Mouse (Mus musculus): ENCODE measurements around the gene Hist1h2ae.
"Not testable (repeated sequence)": the region's sequence is repeated elsewhere in the genome, so short reads cannot be mapped to it uniquely, and the experiment has no call there.

The Hist1h2ae gene

DNA sequence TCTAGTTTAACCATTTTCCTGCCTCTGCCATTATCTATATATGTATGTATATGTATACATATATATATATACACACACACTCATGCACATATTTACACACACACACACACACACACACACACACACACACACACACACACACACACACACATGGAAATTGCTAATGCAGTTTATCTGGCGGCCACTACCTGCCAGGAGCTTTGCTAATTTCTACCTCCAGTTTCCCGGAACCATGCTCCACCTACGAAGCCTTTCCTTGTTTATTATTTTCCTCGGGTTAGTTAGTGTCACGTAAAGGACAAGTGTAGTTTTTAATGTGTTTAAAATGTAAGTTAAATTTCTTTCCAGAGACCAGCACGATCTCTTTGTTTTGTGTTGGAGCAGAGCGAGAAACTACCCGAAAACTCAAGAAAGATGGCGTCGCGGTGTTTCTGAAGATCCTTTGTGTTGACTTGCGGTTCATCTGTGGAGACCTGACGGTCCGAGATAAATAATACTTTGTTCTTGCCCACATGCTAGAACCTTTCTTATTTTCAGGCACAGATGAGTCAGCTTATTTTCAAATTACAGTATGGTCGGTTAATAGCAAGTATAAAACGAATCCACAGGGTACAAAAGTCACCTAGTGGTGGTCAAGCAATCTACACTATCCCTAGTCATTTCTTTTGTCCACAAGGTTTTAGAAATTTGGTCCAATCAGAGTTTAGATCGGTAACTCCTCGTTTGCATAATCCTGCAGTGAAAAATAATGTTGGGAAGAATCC lies 8.1 kb downstream of the Hist1h2ae start:
- in situ Hi-C loops (cut with MseI, MboI): no loop called here

DNA sequence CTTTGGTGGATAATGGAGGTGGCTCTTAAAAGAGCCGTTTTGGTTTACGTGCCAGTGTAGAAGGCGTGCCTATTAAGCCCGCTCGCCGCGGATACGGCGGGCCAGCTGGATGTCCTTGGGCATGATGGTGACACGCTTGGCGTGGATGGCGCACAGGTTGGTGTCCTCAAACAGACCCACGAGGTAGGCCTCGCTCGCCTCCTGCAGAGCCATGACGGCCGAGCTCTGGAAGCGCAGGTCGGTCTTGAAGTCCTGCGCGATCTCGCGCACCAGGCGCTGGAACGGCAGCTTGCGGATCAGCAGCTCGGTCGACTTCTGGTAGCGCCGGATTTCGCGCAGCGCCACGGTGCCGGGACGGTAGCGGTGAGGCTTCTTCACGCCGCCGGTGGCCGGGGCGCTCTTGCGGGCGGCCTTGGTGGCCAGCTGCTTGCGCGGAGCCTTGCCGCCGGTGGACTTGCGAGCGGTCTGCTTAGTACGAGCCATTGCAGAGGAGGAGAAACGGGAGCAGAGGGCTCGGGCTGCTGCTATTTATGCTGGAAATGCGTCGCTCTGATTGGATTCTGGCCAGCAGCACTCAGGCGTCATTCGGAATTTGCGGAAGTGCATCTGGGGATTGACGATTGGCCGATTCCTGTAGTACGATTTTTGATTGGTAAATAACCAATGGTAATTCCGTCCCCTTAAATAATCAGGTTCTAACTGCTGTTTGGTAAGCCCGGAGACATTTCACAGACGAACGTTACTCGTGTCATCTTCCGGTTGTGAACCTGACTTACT lies 8.9 kb downstream of the Hist1h2ae start, which contains the start of gene Hist1h3e:
TSS of gene Hist1h3e (minus strand) at position 487 of the 777 bp plus-strand sequence.
- in situ Hi-C loops (cut with MseI, MboI): not testable (repeated sequence)

DNA sequence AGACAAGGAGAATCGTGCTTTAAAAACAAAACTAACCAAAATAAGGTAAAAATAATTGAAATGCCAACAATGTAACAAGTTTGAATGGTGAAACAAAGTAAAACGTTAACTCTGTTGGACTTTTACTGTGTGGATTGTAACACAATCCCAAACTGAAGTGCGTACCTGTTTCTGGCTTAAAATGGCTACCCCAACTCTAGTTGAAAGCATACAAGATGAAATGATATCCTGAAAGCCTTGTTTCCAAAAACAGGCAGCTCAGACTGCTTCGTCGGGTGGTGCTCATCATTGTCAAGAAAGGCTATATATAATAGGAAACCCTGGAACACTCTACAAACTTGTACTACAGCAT lies 9.5 kb downstream of the Hist1h2ae start:
- in situ Hi-C loops (cut with MseI, MboI): not testable (repeated sequence)

DNA sequence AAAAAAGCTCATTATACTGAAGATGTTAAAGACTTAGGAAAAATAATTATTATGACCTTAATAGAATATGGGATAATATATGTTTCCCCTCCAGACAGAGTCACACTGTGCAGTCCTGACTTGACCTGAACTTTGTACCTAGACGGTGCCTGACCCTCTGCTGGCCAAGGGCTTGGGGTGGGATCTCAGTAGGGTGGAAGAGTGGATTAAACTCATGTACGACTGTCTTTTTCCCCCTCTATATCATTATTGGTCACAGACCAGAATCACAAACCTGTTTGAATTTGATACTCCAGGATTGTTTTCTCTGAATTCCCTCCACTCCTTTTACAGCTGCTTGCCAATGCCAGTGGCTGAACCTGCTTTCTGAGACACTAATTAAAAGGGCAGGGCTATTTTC lies 10.3 kb downstream of the Hist1h2ae start:
- in situ Hi-C loops (cut with MseI, MboI): not testable (repeated sequence)

DNA sequence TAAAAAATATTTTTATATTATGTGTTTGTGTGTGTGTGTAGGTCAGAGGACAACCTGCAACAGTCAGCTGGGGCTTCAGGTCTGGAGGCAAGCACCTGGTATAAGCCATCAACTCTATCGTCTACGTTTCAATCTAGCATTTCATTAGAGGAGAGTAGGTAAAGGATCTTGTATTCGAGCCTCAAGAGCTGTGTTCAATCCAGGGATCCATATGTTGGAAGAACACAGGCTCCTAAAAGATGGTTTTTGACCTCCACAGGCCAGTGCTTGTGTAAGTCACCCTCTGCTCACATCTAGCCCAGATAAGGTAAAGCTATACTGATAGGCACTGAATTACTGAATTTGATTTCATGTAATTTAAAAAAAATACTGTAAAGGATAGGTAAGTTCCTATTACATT lies 14.1 kb downstream of the Hist1h2ae start:
- in situ Hi-C loops (cut with MseI, MboI): no loop called here

DNA sequence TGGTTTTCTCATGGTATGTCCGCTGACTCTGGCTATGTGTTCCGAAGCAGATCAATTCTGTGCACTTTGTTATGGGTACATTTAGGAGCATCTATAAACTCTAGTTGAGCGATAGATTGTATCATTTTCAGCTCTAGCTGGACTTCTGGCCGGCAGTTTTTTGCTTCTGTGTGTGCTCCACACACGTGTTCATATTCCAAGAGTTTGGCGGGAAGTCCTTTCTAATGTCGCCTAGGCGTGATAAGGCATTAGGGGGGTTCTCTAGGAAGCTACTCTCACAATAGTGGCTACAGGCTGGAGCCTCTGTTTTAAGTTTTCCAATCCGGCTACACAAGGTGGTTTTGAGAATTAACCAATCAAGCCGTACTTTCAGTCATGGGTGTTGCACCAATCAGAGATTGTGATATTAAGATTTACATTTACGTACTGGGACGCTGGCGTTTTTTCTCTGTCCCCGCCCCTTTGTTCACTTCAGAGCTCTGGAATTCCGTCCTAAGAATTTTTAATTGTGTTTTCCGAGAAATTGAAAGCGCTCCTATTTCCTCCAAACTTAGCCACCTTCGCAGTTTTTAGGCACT lies 15.1 kb downstream of the Hist1h2ae start:
- in situ Hi-C loops (cut with MseI, MboI): no loop called here

DNA sequence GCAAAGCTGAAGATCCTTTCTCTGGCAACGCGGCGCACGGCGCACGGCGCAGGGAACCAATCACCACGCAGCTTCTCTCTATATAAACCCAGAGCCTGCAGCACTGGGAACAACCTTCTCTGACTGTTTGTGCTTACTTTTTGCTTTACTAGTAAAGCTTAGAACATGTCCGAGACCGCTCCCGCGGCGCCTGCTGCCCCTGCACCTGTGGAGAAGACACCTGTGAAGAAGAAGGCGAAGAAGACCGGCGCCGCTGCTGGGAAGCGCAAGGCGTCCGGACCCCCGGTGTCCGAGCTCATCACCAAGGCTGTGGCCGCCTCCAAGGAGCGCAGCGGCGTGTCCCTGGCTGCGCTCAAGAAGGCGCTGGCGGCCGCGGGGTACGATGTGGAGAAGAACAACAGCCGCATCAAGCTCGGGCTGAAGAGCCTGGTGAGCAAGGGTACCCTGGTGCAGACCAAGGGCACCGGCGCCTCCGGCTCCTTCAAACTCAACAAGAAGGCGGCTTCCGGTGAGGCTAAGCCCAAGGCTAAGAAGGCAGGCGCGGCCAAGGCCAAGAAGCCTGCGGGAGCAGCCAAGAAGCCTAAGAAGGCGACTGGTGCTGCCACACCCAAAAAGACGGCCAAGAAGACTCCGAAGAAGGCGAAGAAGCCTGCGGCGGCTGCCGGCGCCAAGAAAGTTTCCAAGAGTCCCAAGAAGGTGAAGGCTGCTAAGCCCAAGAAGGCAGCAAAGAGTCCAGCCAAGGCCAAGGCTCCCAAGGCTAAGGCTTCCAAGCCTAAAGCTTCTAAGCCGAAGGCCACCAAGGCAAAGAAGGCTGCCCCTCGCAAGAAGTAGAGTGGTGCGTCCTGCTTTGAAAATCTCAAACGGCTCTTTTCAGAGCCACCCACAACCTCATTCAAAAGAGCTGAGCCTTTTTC lies 15.8 kb downstream of the Hist1h2ae start:
- in situ Hi-C loops (cut with MseI, MboI): no loop called here

DNA sequence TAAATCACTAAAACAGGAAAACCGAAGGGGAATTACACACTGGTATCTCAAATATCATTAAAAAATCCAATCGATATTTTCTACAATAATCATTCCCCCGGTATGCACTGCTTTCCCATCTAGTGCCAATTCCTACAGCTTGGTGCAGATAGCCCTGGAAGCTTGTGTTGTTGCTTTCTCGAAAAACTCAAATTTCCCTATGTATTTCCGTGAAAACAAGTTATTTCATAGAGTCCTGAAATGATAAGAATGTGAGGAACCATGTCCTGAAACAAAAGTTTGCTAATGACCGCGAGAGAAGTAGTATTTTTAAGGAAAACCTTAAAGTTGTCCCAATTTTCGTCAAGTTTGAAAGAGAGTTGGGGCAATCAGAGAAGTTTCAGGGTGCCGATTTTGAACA lies 16.6 kb downstream of the Hist1h2ae start:
- in situ Hi-C loops (cut with MseI, MboI): no loop called here

DNA sequence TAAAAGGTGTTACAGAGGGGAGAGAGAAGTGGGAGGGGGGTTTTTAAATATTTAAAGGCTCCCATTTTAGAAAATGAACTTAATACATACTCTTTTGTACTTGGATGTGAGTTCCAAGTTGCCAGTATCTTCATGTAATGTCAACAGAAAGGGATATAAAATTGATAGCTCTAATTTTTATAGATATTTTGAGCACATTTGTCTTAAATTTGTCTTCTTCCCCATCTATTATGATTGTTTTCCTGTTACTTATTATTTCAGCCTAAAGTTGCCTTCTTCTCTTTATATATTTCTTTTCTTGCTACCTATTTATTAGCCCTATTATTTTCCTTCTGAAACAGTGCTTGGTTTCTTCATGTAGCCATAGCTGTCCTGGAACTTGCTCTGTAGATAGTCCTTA lies 18.1 kb downstream of the Hist1h2ae start, which contains the start of gene Hist1h1d:
TSS of gene Hist1h1d (plus strand) at position 301 of the 400 bp plus-strand sequence.
- in situ Hi-C loops (cut with MseI, MboI): no loop called here

DNA sequence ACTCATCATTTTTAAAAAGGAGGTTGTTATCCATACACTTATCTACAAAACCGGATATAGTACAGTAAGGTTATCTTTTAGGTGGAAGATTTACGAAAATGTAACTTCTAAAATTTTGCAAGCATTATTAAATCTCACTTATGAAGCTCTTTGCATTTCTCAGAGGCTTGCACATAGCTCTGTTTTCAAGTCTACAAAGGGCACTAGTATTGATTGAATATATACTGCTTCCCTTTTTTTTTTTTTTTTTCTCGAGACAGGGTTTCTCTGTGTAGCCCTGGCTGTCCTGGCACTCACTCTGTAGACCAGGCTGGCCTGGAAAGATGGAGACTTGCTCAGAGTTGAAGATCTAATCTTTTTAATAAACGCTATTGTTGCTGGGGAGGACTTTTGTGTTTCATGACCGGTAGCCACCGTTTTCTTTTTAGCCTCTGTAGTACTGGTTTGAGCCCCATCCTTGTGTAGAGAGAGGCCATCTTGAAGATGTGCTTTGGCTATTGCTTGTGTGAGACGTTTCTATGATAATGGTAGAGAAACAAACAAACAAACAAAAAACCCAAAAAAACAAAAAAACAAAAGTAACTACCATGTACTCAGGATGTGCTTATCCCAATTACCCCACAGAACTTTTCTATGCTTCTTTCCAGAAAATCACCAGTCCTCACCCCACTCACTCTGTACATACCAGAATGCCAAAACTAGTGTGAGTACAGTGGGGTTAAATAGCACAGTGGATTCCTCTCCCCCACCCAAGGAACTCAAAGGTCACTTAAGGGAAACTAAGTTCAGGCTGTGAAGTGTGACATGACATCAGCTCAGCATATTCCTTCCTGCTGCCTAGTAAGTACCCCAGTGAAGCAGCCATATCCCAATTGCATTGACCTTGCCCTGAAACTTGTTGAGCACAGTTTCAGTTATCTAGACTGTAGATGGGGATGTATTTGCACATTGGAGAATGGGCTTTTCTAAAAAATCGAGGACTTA lies 18.8 kb downstream of the Hist1h2ae start:
- in situ Hi-C loops (cut with MseI, MboI): no loop called here

DNA sequence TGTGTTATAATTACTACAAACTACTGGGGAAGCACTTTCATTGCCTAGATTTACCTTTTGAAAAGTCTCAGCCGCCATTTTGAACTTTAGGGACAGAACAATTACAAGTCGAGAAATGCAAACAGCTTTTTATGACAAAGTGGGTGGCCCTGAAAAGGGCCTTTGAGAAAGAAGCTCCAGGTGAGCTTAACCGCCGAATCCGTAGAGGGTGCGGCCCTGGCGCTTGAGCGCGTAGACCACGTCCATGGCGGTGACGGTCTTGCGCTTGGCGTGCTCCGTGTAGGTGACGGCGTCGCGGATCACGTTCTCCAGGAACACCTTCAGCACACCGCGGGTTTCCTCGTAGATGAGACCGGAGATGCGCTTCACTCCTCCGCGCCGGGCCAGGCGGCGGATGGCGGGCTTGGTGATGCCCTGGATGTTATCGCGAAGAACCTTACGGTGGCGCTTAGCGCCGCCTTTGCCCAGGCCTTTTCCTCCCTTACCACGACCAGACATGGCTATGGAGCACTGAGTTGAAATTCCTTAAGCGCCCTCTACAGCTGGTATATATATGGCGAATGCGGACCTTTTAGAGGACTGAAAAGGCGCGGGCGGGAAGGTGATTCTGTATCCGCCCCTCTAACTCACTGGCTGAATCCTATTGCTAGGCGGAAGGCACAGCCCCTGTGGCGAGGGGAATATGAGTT lies 19.7 kb downstream of the Hist1h2ae start, which contains the start of gene Hist1h4f:
TSS of gene Hist1h4f (minus strand) at position 503 of the 689 bp plus-strand sequence.
- in situ Hi-C loops (cut with MseI, MboI): not testable (repeated sequence)

DNA sequence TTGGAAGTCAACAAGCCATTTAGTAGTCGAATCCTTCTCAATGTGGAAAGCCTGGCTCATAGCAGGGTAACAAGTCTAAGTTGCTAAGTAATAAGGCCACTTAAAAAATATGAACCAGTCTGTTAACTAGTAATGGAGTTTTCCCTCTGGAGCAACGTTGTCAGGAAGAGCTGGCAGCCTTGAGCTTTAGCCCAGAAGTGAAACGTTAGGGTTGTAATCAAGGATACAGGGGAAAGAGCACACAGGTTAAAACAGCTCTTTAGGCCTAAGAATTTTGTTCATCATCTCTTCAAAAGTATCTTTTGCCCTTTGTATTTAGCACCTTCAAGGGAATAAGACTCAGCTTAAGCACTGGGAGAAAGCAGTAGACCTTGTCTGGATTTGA lies 20.3 kb downstream of the Hist1h2ae start:
- in situ Hi-C loops (cut with MseI, MboI): no loop called here

DNA sequence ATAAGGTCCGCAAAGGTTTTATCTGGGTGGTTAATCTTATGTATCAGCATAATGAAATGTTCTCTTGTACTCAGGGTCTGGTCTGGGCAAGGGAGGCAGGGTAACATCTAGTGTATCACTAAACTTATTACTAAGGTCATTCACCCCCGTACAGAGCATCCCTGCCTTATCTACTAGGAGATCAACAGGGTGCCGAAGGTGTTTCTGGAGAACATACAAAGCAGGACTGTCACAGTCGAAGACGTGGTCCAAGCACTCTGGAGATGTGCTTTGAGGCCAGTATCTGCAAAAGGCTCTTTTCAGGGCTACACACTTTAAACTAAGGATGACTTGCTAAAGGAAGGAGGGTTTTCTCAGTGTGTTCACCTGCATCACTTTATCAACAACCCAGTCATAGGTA lies 24.3 kb downstream of the Hist1h2ae start:
- in situ Hi-C loops (cut with MseI, MboI): no loop called here

DNA sequence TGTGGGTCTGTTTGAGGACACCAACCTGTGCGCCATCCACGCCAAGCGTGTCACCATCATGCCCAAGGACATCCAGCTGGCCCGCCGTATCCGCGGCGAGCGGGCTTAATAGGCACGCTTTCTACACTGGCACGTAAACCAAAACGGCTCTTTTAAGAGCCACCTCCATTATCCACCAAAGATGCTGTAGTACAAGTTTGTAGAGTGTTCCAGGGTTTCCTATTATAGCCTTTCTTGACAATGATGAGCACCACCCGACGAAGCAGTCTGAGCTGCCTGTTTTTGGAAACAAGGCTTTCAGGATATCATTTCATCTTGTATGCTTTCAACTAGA lies 26.3 kb downstream of the Hist1h2ae start:
- in situ Hi-C loops (cut with MseI, MboI): not testable (repeated sequence)

DNA sequence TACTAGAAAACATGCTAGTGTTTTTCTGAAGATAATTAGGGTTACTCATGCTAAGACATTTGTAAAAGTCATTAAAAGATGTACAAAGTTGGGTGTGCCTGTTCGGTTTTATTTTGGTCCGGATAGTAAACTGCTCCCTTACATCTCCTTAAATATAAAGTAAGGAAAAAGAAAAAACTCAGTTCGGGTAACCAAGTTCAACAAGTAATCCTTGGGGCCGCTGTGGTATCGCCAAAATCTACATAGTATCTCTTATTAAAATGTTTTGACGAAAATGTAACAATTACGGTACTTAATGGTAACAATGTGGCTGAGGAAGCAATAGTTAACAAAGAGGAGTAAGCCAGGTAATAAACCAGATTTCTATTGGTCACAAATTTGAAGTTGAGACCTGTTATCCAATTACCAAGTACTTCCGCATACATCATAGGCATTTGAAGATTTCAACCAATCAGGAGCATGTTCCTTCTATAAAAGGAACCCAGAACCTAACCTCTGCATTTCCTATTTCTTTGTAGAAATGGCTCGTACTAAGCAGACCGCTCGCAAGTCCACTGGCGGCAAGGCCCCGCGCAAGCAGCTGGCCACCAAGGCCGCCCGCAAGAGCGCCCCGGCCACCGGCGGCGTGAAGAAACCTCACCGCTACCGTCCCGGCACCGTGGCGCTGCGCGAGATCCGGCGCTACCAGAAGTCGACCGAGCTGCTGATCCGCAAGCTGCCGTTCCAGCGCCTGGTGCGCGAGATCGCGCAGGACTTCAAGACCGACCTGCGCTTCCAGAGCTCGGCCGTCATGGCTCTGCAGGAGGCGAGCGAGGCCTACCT lies 26.8 kb downstream of the Hist1h2ae start, which contains the start of gene Hist1h3f:
TSS of gene Hist1h3f (plus strand) at position 88 of the 822 bp plus-strand sequence.
- in situ Hi-C loops (cut with MseI, MboI): no loop called here

DNA sequence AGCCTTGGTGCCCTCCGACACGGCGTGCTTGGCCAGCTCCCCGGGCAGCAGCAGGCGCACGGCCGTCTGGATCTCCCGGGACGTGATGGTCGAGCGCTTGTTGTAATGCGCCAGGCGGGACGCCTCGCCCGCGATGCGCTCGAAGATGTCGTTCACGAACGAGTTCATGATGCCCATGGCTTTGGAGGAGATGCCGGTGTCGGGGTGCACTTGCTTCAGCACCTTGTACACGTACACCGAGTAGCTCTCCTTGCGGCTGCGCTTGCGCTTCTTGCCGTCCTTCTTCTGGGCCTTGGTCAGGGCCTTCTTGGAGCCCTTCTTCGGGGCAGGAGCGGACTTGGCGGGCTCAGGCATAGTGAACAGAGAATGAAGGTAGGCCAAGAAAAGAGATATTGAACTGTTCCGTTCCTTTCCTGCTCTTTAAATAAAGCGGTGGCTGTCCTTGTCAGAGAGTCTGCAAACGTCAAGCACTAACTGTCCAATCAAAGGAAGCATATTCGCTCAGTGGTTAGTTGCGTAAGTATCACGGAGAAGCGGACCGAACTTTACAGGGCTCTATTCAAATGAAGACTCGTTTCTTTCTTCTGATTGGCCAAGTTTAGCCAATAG lies 27.9 kb downstream of the Hist1h2ae start, which contains the start of gene Hist1h2bh:
TSS of gene Hist1h2bh (minus strand) at position 394 of the 609 bp plus-strand sequence.
- in situ Hi-C loops (cut with MseI, MboI): not testable (repeated sequence)

DNA sequence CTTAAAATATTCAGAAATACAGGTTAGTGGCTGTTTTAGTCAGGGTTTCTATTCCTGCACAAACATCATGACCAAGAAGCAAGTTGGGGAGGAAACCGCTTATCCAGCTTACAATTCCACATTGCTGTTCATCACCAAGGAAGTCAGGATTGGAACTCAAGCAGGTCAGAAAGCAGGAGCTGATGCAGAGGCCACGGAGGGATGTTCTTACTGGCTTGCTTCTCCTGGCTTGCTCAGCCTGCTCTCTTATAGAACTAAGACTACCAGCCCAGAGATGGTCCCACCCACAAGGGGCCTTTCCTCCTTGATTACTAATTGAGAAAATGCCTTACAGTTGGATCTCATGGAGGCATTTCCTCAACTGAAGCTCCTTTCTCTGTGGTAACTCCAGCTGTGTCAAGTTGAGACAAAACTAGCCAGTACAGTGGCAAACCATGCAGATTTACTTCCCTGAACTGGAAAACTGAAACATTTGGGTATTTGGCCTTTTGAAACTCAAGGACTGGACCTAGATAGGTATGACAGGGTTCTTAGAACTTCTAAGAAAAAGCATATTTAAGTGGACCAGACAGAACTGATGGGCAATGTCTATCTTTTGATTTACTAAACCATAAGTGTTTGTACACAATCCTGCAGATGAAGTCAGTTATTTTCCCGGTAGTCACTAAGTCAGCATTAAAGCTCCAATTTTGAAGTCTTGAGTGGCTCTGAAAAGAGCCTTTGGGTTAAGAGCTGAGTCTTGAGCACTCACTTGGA lies 28.6 kb downstream of the Hist1h2ae start:
- in situ Hi-C loops (cut with MseI, MboI): not testable (repeated sequence)
